Comparison of ENCODE assay signal across 8 mouse cellular contexts in genomic region chr1:171412001-171412441, GRCm38 (mm10). TPM values are rescaled to one million over a fixed set of nuclear protein-coding genes. Genes with fewer than 3 reads are reported as not detected.
DNase-seq lines count a peak whose midpoint lies in the region; ATAC-seq lines count a peak whose summit lies in the region.

No protein-coding gene starts in this region.

- H3K36me3 ChIP-seq in embryonic facial prominence, embryonic 15.5 days: peaks cover 19% of the 10 kb centered on the region
- peaks cover 41% of the 10 kb centered on the region for H3K36me3 ChIP-seq in limb, embryonic 10.5 days

- no peaks in the 10 kb centered on the region for H3K9me3 ChIP-seq in embryonic facial prominence, embryonic 15.5 days (replicated peaks)
- no peaks in the 10 kb centered on the region for H3K9me3 ChIP-seq in limb, embryonic 10.5 days (replicated peaks)

- H3K4me2 ChIP-seq in embryonic facial prominence, embryonic 15.5 days (replicated peaks): peak overlapping the region; percentile 63

- under 1% methylated on average over 20 of the region's 20 CpGs for WGBS in embryonic facial prominence, embryonic 15.5 days
- 2% methylated on average over 20 of the region's 20 CpGs for WGBS in limb, embryonic 10.5 days

- H3K4me3 ChIP-seq in embryonic facial prominence, embryonic 15.5 days (replicated peaks): peak overlapping the region; percentile 95
- H3K4me3 ChIP-seq in limb, embryonic 10.5 days: peak overlapping the region; percentile 86

- peaks cover 18% of the 10 kb centered on the region for H3K27me3 ChIP-seq in embryonic facial prominence, embryonic 15.5 days
- peaks cover 19% of the 10 kb centered on the region for H3K27me3 ChIP-seq in limb, embryonic 10.5 days (ENCODE audit: low read depth, poor library complexity, severe bottlenecking)

- H3K9ac ChIP-seq in embryonic facial prominence, embryonic 15.5 days: peak overlapping the region; percentile 96

- H3K27ac ChIP-seq in embryonic facial prominence, embryonic 15.5 days (replicated peaks): peak overlapping the region; percentile 97
- peak overlapping the region; percentile 97 for H3K27ac ChIP-seq in limb, embryonic 10.5 days

- H3K4me1 ChIP-seq in embryonic facial prominence, embryonic 15.5 days: peaks cover 15% of the 10 kb centered on the region
- peaks cover 20% of the 10 kb centered on the region for H3K4me1 ChIP-seq in limb, embryonic 10.5 days

- no peak for ATAC-seq in embryonic facial prominence, embryonic 15.5 days (ENCODE audit: insufficient number of reproducible peaks, low FRiP score, low TSS enrichment, low read depth)
- ATAC-seq in hematopoietic stem cell, adult 5-6 weeks (replicated peaks in 1 of 2; ENCODE audit: insufficient read depth in 1 of 2, low FRiP score in 2 of 2, low TSS enrichment in 1 of 2, low read depth in 1 of 2, poor library complexity in 2 of 2, severe bottlenecking in 2 of 2): peak; percentile 28 to 43

- DNase-seq in cerebellum, postnatal 10 days: peak; percentile 69 to 70
- no peak for DNase-seq in cerebellum, adult 9-10 months
- DNase-seq in NIH3T3 (ENCODE audit: low read depth): peak; percentile 72
- peak; percentile 70 for DNase-seq in limb, embryonic 10.5 days (ENCODE audit: low spot score)
- peak; percentile 67 for DNase-seq in mesoderm, embryonic 11.5 days (ENCODE audit: low read depth, low spot score)
- DNase-seq in spleen, postnatal 36 days (ENCODE audit: low spot score in 2 of 2): peak; percentile 59 to 63

RNA-seq across cellular contexts. Expression of gene Usf1, which starts 0.9 kb away (rescaled TPM):
- polyA plus RNA-seq in embryonic facial prominence, embryonic 15.5 days (2015; fragmentation: Nextera tagmentation; extraction: Ambion mirVana): 74.6 and 85.2 TPM in 2 replicates
- total RNA-seq in hematopoietic stem cell, adult 5-6 weeks (2017): 47.0 and 59.5 TPM in 2 replicates
- 119 and 127 TPM in 2 replicates for polyA plus RNA-seq in limb, embryonic 10.5 days (2016; fragmentation: Nextera tagmentation; extraction: Ambion mirVana)

RNA-seq across cellular contexts. Expression of gene Tstd1, which starts 6.7 kb away (rescaled TPM):
- 8.1 and 11.8 TPM in 2 replicates for polyA plus RNA-seq in embryonic facial prominence, embryonic 15.5 days (2015; fragmentation: Nextera tagmentation; extraction: Ambion mirVana)
- total RNA-seq in hematopoietic stem cell, adult 5-6 weeks (2017): 4.7 and 8.8 TPM in 2 replicates
- 6.2 and 7.5 TPM in 2 replicates for polyA plus RNA-seq in limb, embryonic 10.5 days (2016; fragmentation: Nextera tagmentation; extraction: Ambion mirVana)

RNA-seq across cellular contexts. Expression of gene Arhgap30, which starts 23.3 kb away (rescaled TPM):
- 2.6 and 3.1 TPM in 2 replicates for polyA plus RNA-seq in embryonic facial prominence, embryonic 15.5 days (2015; fragmentation: Nextera tagmentation; extraction: Ambion mirVana)
- 112 and 133 TPM in 2 replicates for total RNA-seq in hematopoietic stem cell, adult 5-6 weeks (2017)
- 0.56 and 0.69 TPM in 2 replicates for polyA plus RNA-seq in limb, embryonic 10.5 days (2016; fragmentation: Nextera tagmentation; extraction: Ambion mirVana)

RNA-seq across cellular contexts. Expression of gene F11r, which starts 25.3 kb away (rescaled TPM):
- polyA plus RNA-seq in embryonic facial prominence, embryonic 15.5 days (2015; fragmentation: Nextera tagmentation; extraction: Ambion mirVana): 66.5 and 73.3 TPM in 2 replicates
- total RNA-seq in hematopoietic stem cell, adult 5-6 weeks (2017): 12.1 and 13.4 TPM in 2 replicates
- 34.7 and 38.2 TPM in 2 replicates for polyA plus RNA-seq in limb, embryonic 10.5 days (2016; fragmentation: Nextera tagmentation; extraction: Ambion mirVana)

RNA-seq across cellular contexts. Expression of gene Nectin4, which starts 42.1 kb away (rescaled TPM):
- 39.0 and 43.7 TPM in 2 replicates for polyA plus RNA-seq in embryonic facial prominence, embryonic 15.5 days (2015; fragmentation: Nextera tagmentation; extraction: Ambion mirVana)
- total RNA-seq in hematopoietic stem cell, adult 5-6 weeks (2017): 5.2 and 6.2 TPM in 2 replicates
- 3.4 and 4.8 TPM in 2 replicates for polyA plus RNA-seq in limb, embryonic 10.5 days (2016; fragmentation: Nextera tagmentation; extraction: Ambion mirVana)
